Mouse (Mus musculus): ENCODE data around the gene Rph3al.

The Rph3al gene

GRCm38 (mm10) chr11:75950459-75950858 lies 12.2 kb upstream of the Rph3al start:
- DNase-seq (ENCODE audit: low read depth, low spot score), result no peak

GRCm38 (mm10) chr11:75948789-75949188 lies 10.6 kb upstream of the Rph3al start:
- DNase-seq (ENCODE audit: low read depth, low spot score), result no peak

DNA sequence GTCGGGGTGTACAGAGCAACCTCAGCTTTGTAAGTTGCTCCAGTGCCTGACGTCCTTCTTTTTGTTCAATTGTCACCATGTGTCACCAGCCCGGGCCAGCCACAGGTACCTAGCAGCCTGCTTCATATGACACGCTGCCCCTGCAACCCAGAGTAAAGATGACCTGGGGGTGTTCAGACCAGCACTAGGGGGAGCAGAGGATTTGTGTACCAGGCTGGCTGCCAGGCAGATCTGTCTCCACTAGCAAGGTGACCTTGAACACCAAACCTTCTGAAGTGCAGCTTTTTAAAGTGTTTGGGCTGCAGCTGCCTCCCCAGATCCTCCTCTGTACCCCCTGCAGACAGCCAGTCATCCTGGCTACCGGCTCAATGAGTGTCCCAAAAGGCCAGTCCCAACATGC lies 9.0 kb upstream of the Rph3al start:
- no peak for DNase-seq (ENCODE audit: low read depth, low spot score)

DNA sequence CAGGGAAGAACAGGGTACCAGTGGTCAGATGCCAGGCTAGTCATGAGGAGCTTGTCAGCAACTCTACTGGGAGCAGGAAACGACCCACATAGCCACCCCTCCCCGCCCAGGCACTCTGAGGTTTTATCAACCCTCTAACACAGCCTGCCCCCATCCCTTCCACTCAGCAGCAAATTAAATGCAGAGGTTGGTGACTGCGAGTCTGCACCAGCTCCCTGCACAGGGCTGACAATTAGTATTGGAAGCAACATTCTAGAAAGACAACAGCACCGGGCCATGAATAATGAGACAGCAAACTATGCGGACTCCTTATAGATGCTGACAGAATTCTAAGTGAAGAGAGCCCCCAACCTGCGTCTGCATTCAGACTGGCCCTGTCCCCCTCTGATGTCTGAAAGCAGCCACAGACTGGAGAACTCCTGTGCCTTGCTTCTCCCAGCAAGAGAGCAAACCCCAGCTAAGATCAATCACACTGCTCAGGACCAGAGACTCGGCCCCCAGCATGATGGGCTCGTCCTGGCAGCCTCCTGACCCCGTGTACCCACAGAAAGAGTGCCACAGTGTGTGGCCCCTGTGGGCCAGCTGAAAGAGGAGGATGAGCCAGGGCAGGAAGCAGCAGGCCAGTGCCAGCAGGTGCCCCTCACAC lies 7.7 kb upstream of the Rph3al start:
- no peak for DNase-seq (ENCODE audit: low read depth, low spot score)

DNA sequence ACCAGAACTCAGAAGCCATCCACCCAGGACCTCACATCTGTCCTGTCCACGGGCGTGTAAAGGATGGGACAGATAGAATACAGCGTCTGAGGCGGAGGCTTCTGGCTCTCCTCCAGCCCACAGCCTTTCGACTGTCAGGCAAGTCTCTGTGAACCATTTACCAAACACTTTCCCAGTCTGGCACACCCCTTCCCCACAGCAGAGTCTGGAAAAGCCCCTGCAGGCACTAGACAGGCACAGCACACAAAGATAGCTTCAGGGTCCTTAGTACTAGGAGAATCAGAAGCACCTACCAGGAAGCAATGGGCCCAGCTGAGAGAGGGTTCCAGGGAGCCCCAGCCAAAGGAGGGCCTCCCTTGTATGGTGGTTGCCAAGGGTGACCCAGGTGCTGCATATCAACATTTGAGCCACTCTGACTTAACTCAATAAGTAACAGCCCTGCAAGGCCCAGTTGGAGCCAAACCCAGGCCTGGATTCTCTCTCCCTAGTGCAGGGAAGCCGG lies 808 bp downstream of the Rph3al start:
- DNase-seq (ENCODE audit: low read depth, low spot score), result peak; percentile 51

DNA sequence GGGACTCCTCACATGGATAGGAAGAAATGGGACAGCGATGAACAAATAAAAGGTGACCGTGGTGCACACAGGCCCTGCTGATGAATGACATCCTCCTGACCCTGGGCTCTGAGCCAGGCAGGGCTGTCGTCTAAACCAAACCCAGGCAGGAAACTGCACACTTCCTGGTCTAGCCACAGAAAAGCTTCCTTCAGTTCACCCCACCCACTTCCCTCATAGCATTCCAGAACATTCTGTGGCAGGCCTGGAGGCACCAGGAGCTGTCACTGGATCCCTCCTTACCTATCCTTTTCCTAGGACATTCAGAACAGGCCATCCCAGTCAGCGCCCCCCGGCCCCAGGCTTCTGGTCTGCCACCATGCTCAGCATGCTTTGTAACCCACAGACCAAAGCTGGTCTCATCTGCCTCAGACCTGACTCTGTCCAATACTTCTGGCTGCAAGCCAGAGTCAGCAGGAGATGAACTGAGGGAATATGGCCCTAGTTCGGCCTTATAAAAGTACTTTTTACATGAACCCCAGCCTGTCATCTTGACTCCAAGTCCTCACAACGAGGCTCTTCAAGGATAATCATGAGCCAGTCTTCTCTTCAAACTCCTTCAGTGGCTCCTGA lies 2.3 kb downstream of the Rph3al start:
- peak; percentile 81 for DNase-seq (ENCODE audit: low read depth, low spot score)

DNA sequence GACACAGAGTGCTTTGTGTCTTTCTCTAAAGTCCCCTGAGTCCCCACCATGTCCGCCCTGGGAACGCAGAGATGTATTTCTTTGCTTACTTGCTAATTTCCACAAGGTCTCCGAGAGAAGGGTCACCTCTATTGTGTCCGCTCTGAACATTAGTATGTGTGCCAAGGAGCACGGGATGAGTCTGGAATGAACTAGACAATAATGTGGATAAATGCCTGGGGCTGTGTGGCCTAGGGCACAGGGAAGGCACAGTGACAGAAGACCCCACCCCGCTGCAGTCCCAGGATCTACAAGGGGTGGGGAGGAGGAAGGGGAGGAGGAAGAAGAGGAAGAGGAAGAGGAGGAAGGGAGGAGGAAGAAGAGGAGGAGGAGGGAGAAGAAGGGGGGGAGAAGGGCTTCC lies 3.8 kb downstream of the Rph3al start:
- DNase-seq (ENCODE audit: low read depth, low spot score), result no peak

DNA sequence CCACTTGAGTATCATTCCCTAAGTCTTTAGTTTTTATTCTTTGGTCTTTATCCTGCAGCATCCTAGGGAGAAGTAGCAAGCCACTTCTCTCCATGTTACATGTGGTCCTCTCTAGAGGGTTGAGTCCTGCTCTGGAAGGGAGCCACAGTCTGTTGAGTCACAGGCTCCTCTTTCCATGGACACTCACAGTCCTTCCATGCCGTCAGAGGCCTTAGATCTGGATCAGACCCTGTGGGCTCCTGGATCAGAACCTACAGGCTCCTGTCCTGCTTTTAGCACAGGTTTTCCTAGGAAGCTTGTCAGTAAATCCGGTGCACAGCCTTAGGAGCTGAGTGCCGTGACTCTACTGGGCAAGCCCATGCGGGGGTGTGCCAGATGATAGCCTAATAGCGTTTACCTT lies 4.9 kb downstream of the Rph3al start:
- DNase-seq (ENCODE audit: low read depth, low spot score), result no peak

DNA sequence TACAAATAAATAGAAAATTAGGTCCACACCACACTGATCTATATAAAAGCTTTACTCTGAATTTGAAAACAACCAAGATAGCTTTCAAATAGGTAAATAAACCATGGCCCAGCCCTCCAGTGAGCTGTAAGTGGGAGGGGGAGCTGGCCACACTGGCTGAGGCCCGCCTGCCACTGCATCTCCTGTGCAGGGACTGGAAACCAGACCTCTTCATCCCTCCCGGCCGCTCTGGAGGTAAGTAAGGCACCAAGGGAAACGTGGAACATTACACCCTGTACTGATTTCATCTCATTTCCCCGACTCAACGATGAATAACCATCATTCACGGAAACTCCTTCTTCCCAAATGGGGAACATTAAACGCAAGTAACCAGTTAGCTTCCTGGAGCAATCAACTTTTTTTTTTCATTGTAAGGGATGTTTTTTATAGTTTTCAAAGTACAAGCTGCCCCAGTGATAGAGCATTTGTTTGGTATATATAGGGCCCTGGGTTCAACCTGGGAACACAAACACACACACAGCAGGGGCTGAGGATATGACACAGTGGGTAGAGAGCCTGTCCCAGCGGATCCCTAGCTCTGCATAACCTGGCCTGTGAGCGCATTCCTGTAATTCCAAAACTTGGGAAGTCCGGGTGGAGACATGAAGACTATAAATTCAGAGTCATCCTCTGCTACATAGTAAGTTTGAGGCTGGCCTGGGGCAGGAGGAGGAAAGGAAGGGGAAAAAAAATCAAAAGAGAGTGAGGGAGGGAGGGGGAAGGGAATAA lies 7.1 kb downstream of the Rph3al start:
- DNase-seq (ENCODE audit: low read depth, low spot score), result no peak

- DNase-seq (ENCODE audit: low read depth, low spot score), result no peak
These were observed 8.0 kb downstream of the Rph3al start for GRCm38 (mm10) chr11:75930208-75930607.

GRCm38 (mm10) chr11:75927881-75928280 lies 10.3 kb downstream of the Rph3al start:
- peak; percentile 52 for DNase-seq (ENCODE audit: low read depth, low spot score)

GRCm38 (mm10) chr11:75926431-75927312 lies 11.6 kb downstream of the Rph3al start:
- DNase-seq (ENCODE audit: low read depth, low spot score), result peak; percentile 83

GRCm38 (mm10) chr11:75925801-75926200 lies 12.4 kb downstream of the Rph3al start:
- no peak for DNase-seq (ENCODE audit: low read depth, low spot score)

- DNase-seq (ENCODE audit: low read depth, low spot score), result no peak
These were observed 15.5 kb downstream of the Rph3al start for GRCm38 (mm10) chr11:75922741-75923140.

GRCm38 (mm10) chr11:75919139-75919538 lies 19.1 kb downstream of the Rph3al start:
- DNase-seq (ENCODE audit: low read depth, low spot score), result no peak

GRCm38 (mm10) chr11:75917340-75917739 lies 20.9 kb downstream of the Rph3al start:
- DNase-seq (ENCODE audit: low read depth, low spot score), result no peak

- peak; percentile 81 for DNase-seq (ENCODE audit: low read depth, low spot score)
These were observed 24.3 kb downstream of the Rph3al start for GRCm38 (mm10) chr11:75913953-75914352.

GRCm38 (mm10) chr11:75912944-75913657 lies 25.1 kb downstream of the Rph3al start:
- peak; percentile 57 for DNase-seq (ENCODE audit: low read depth, low spot score)

GRCm38 (mm10) chr11:75911962-75912361 lies 26.3 kb downstream of the Rph3al start:
- DNase-seq (ENCODE audit: low read depth, low spot score), result no peak

GRCm38 (mm10) chr11:75909702-75910429 lies 28.4 kb downstream of the Rph3al start:
- no peak for DNase-seq (ENCODE audit: low read depth, low spot score)
